Mouse (Mus musculus): ENCODE data around the gene Tti1. TPM values are rescaled to one million over a fixed set of nuclear protein-coding genes. Genes with fewer than 3 reads are reported as not detected.

Tti1 gene
- polyA plus RNA-seq (2014; fragmentation: Illumina TruSeq; extraction: RNeasy Lipid Tissue Mini Kit (QIAGEN cat#74804); ENCODE audit: low replicate concordance): 6.6 TPM

GRCm38 (mm10) chr2:158028354-158028863 is at the start of gene Tti1, which contains the start of gene Rprd1b:
Tti1 (minus strand) TSS chr2:158028433.
Rprd1b (plus strand) TSS chr2:158028497.

Other genes with a start within 250 kb of the Tti1 start
- gene Vstm2l, start 113.8 kb downstream of the Tti1 start, polyA plus RNA-seq (2014; fragmentation: Illumina TruSeq; extraction: RNeasy Lipid Tissue Mini Kit (QIAGEN cat#74804); ENCODE audit: low replicate concordance): not detected
- 10.7 TPM for gene Rprd1b, start 64 bp upstream of the Tti1 start, polyA plus RNA-seq (2014; fragmentation: Illumina TruSeq; extraction: RNeasy Lipid Tissue Mini Kit (QIAGEN cat#74804); ENCODE audit: low replicate concordance)
- 0.67 TPM for gene Tgm2, start 118.0 kb upstream of the Tti1 start, polyA plus RNA-seq (2014; fragmentation: Illumina TruSeq; extraction: RNeasy Lipid Tissue Mini Kit (QIAGEN cat#74804); ENCODE audit: low replicate concordance)
- not detected for gene D630003M21Rik, start 200.8 kb upstream of the Tti1 start, polyA plus RNA-seq (2014; fragmentation: Illumina TruSeq; extraction: RNeasy Lipid Tissue Mini Kit (QIAGEN cat#74804); ENCODE audit: low replicate concordance)
- not detected for gene Bpi, start 229.7 kb upstream of the Tti1 start, polyA plus RNA-seq (2014; fragmentation: Illumina TruSeq; extraction: RNeasy Lipid Tissue Mini Kit (QIAGEN cat#74804); ENCODE audit: low replicate concordance)